Mouse (Mus musculus) layer of hippocampus, adult 11-12 months (tissue): ENCODE results near the gene Inpp5b.
A peak's percentile ranks its signal among the peaks of the same experiment; 100 is the strongest.

ENCODE experiments used
- DNase-seq: peaks from one replicate; pipeline ENCODE4 v3.0.0; 2022; ENCODE audit warnings: low spot score

Gene Inpp5b

GRCm38 (mm10) chr4:124811347-124811975 lies 69.8 kb downstream of the Inpp5b start:
- peak; percentile 71 for DNase-seq

- DNase-seq = no peak
Measured at GRCm38 (mm10) chr4:124815901-124816300, 74.3 kb downstream of the Inpp5b start.

GRCm38 (mm10) chr4:124817803-124818202 lies 76.2 kb downstream of the Inpp5b start:
- peak; percentile 31 for DNase-seq

GRCm38 (mm10) chr4:124818832-124819231 lies 77.2 kb downstream of the Inpp5b start:
- no peak for DNase-seq

DNA sequence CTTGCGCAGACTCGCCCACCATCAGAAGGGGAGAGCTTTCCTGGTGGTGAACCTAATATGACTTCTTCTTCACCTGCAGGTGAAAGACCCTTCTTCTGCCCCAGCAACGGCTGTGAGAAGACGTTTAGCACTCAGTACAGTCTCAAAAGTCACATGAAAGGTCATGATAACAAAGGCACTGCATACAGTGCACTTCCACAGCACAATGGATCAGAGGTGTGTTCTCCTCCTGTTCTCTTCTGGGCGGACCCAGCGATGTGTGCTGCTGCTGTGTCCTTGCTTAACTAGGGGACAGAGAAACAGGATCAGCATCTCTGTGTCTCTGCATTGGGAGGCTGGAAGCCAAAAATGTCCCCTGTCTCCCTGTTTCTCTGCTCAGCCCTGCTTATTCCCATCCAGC lies 83.3 kb downstream of the Inpp5b start:
- no peak for DNase-seq

GRCm38 (mm10) chr4:124825371-124825965 lies 83.8 kb downstream of the Inpp5b start:
- DNase-seq = no peak

GRCm38 (mm10) chr4:124829671-124830070 lies 88.0 kb downstream of the Inpp5b start:
- no peak for DNase-seq

DNA sequence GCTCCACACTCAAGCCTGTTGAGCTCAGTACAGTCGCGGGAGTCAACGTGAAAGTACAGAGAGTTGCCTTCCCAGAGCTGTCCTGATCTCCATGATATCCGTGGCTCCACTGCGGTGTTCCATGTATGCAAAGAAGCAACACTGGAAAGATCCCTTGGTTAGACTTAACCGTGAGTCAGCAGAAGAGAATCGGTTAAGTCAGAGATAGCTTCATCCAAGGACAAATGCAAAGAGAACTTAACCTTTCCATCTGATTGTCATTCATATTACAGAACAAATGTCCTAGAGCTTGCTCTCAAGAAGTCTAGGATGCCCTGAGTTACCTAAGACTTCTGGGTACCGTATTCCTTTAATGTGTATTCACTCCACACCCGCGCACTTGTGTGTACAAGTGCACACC lies 91.1 kb downstream of the Inpp5b start:
- no peak for DNase-seq

GRCm38 (mm10) chr4:124838035-124838700 lies 96.5 kb downstream of the Inpp5b start:
- no peak for DNase-seq

GRCm38 (mm10) chr4:124840998-124841397 lies 99.3 kb downstream of the Inpp5b start:
- DNase-seq = no peak

GRCm38 (mm10) chr4:124843493-124843892 lies 101.8 kb downstream of the Inpp5b start:
- no peak for DNase-seq

DNA sequence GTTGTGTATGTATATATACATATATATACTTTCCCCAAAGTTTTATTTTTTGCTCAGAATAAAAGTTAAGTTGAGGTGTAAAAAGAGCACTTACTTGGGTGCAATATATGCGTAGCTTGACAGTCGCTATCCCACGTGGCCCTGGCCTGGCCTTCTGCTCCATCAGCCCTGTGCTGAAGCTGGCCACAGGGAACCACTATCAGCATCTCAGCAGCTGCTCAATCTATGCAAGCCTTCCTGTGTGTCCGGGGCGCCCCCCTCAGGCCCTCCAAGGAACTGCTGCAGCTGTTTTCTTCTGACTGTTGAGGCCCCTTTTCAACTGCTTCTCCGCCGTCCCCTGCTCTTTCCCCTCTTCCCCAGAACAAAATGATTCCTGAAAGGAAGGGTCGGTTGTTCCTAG lies 105.9 kb downstream of the Inpp5b start:
- DNase-seq = peak; percentile 94

- DNase-seq = peak; percentile 75
Measured at GRCm38 (mm10) chr4:124849631-124850260, 108.1 kb downstream of the Inpp5b start.

GRCm38 (mm10) chr4:124850261-124850913 lies 108.7 kb downstream of the Inpp5b start, which contains the start of gene Yrdc:
TSS of gene Yrdc (plus strand) at chr4:124850679.
- DNase-seq = peak; percentile 93
